Mouse (Mus musculus): ENCODE measurements around the gene Wwox. TPM values are rescaled to one million over a fixed set of nuclear protein-coding genes. Genes with fewer than 3 reads are reported as not detected.

Wwox gene
- polyA plus RNA-seq, 1 experiment from 2014 or later, result 16.3 TPM

- H3K4me2 ChIP-seq (ENCODE audit: low read length), result no peak overlapping the region
- H3K36me3 ChIP-seq (ENCODE audit: insufficient read depth, low read length), result no peaks in the 10 kb centered on the region
- no peaks in the 10 kb centered on the region for H3K27me3 ChIP-seq (ENCODE audit: insufficient read depth, low read length)
- DNase-seq (ENCODE audit: low spot score), result no peak
- TF ChIP-seq CTCF (IDR thresholded peaks at IDR 0.05; ENCODE audit: low read depth), result no peak
- ATAC-seq (replicated peaks; ENCODE audit: low FRiP score, low read depth), result no peak
- WGBS, result 84% methylated on average over 8 of the region's 8 CpGs
- no peaks in the 10 kb centered on the region for H3K4me1 ChIP-seq (replicated peaks; ENCODE audit: insufficient read depth, low read length)
- H3K27ac ChIP-seq, result no peak overlapping the region
- no peaks in the 10 kb centered on the region; the same call in 1 of the 2 replicates for H3K9me3 ChIP-seq (replicated peaks; ENCODE audit: low read length)
- H3K4me3 ChIP-seq (replicated peaks; ENCODE audit: low read depth, low read length), result no peak overlapping the region
- no peak overlapping the region for H3K9ac ChIP-seq (ENCODE audit: low read depth, low read length)
Measured at GRCm38 (mm10) chr8:114870410-114870809, 431.0 kb downstream of the Wwox start.

GRCm38 (mm10) chr8:114872491-114872890 lies 433.0 kb downstream of the Wwox start:
- Histone ChIP-seq H3K27ac (no peak overlapping the region), H3K27me3 (ENCODE audit: insufficient read depth, low read length) (no peaks in the 10 kb centered on the region), H3K9ac (ENCODE audit: low read depth, low read length) (no peak overlapping the region), H3K4me1 (replicated peaks; ENCODE audit: insufficient read depth, low read length) (peaks cover 12% of the 10 kb centered on the region), H3K9me3 (replicated peaks; ENCODE audit: low read length) (no peaks in the 10 kb centered on the region; the same call in 1 of the 2 replicates), H3K4me3 (replicated peaks; ENCODE audit: low read depth, low read length) (no peak overlapping the region), H3K36me3 (ENCODE audit: insufficient read depth, low read length) (no peaks in the 10 kb centered on the region), H3K4me2 (ENCODE audit: low read length) (no peak overlapping the region)
- ATAC-seq (replicated peaks; ENCODE audit: low FRiP score, low read depth), result no peak
- TF ChIP-seq CTCF (IDR thresholded peaks at IDR 0.05; ENCODE audit: low read depth), result no peak
- DNase-seq (ENCODE audit: low spot score), result no peak
- WGBS, result 57% methylated on average over 3 of the region's 3 CpGs

- Histone ChIP-seq H3K9me3 (replicated peaks; ENCODE audit: low read length) (no peaks in the 10 kb centered on the region), H3K4me1 (replicated peaks; ENCODE audit: insufficient read depth, low read length) (peaks cover 15% of the 10 kb centered on the region), H3K36me3 (ENCODE audit: insufficient read depth, low read length) (no peaks in the 10 kb centered on the region), H3K27ac (no peak overlapping the region), H3K27me3 (ENCODE audit: insufficient read depth, low read length) (no peaks in the 10 kb centered on the region), H3K4me3 (replicated peaks; ENCODE audit: low read depth, low read length) (no peak overlapping the region), H3K4me2 (ENCODE audit: low read length) (no peak overlapping the region), H3K9ac (ENCODE audit: low read depth, low read length) (no peak overlapping the region)
- TF ChIP-seq CTCF (IDR thresholded peaks at IDR 0.05; ENCODE audit: low read depth), result no peak
- DNase-seq (ENCODE audit: low spot score) (no peak), ATAC-seq (replicated peaks; ENCODE audit: low FRiP score, low read depth) (no peak)
- 86% methylated on average over 5 of the region's 5 CpGs for WGBS
Measured at GRCm38 (mm10) chr8:114875161-114875560, 435.7 kb downstream of the Wwox start.

GRCm38 (mm10) chr8:114876161-114876611 lies 436.7 kb downstream of the Wwox start:
- WGBS, result 9% methylated on average over 11 of the region's 11 CpGs
- peak; percentile 81 for DNase-seq (ENCODE audit: low spot score)
- Histone ChIP-seq H3K27ac (0 out of 2 replicates have a peak overlapping the region, but pooled peaks have one; percentile 14), H3K4me2 (ENCODE audit: low read length) (peak overlapping the region; percentile 8; the same call in 1 of the 2 replicates), H3K9ac (ENCODE audit: low read depth, low read length) (no peak overlapping the region), H3K36me3 (ENCODE audit: insufficient read depth, low read length) (no peaks in the 10 kb centered on the region), H3K4me1 (replicated peaks; ENCODE audit: insufficient read depth, low read length) (peaks cover 15% of the 10 kb centered on the region), H3K9me3 (replicated peaks; ENCODE audit: low read length) (no peaks in the 10 kb centered on the region), H3K27me3 (ENCODE audit: insufficient read depth, low read length) (no peaks in the 10 kb centered on the region), H3K4me3 (replicated peaks; ENCODE audit: low read depth, low read length) (no peak overlapping the region)
- 0 out of 2 replicates have a peak, but pooled peaks have one; percentile 27 for ATAC-seq (replicated peaks; ENCODE audit: low FRiP score, low read depth)
- TF ChIP-seq CTCF (IDR thresholded peaks at IDR 0.05; ENCODE audit: low read depth), result no peak

GRCm38 (mm10) chr8:114876696-114877206 lies 437.3 kb downstream of the Wwox start:
- Histone ChIP-seq H3K4me2 (ENCODE audit: low read length) (peak overlapping the region; percentile 8; the same call in 1 of the 2 replicates), H3K4me1 (replicated peaks; ENCODE audit: insufficient read depth, low read length) (peaks cover 15% of the 10 kb centered on the region), H3K4me3 (replicated peaks; ENCODE audit: low read depth, low read length) (no peak overlapping the region), H3K9me3 (replicated peaks; ENCODE audit: low read length) (no peaks in the 10 kb centered on the region), H3K9ac (ENCODE audit: low read depth, low read length) (no peak overlapping the region), H3K27me3 (ENCODE audit: insufficient read depth, low read length) (no peaks in the 10 kb centered on the region), H3K27ac (no peak overlapping the region), H3K36me3 (ENCODE audit: insufficient read depth, low read length) (no peaks in the 10 kb centered on the region)
- ATAC-seq (replicated peaks; ENCODE audit: low FRiP score, low read depth) (no peak), DNase-seq (ENCODE audit: low spot score) (peak; percentile 49)
- WGBS, result 26% methylated on average over 9 of the region's 9 CpGs
- TF ChIP-seq CTCF (IDR thresholded peaks at IDR 0.05; ENCODE audit: low read depth), result no peak

DNA sequence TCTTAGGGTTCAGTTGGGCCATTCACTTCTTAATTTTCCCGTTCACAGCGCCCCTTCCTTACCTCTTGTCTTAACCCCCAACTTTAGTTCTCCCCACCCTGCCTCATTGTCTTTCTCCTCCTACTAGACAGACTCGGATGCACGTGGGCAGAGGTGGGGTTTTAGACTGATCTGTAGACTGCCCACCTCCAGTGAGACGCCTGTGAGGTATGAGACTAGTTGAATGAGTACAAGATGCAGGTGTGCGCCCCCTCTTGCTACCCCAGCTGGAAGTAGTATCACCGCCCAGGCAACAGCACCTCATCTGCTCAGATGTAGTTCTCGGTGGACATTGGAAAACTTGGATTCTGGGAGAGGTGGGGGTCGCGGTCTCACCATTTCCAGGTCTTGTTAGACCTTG lies 437.8 kb downstream of the Wwox start:
- Histone ChIP-seq H3K27me3 (ENCODE audit: insufficient read depth, low read length) (no peaks in the 10 kb centered on the region), H3K9ac (ENCODE audit: low read depth, low read length) (no peak overlapping the region), H3K4me1 (replicated peaks; ENCODE audit: insufficient read depth, low read length) (peaks cover 15% of the 10 kb centered on the region), H3K4me3 (replicated peaks; ENCODE audit: low read depth, low read length) (no peak overlapping the region), H3K36me3 (ENCODE audit: insufficient read depth, low read length) (no peaks in the 10 kb centered on the region), H3K4me2 (ENCODE audit: low read length) (no peak overlapping the region), H3K9me3 (replicated peaks; ENCODE audit: low read length) (no peaks in the 10 kb centered on the region), H3K27ac (no peak overlapping the region)
- WGBS, result 76% methylated on average over 10 of the region's 10 CpGs
- no peak for DNase-seq (ENCODE audit: low spot score)
- no peak for ATAC-seq (replicated peaks; ENCODE audit: low FRiP score, low read depth)
- TF ChIP-seq CTCF (IDR thresholded peaks at IDR 0.05; ENCODE audit: low read depth), result no peak

All from kidney, postnatal 0 days (tissue).